Mouse (Mus musculus) Patski (cell line): ENCODE data around the gene Serf1. TPM values are rescaled to one million over a fixed set of nuclear protein-coding genes. Genes with fewer than 3 reads are reported as not detected.

Experiments
- ATAC-seq: fragments of 100-300 bp; one replicate; pipeline ENCODE4 v1.8.0; 2021
- CTCF ChIA-PET: fragments of 350-600 bp; sonication (Branson Sonifier 250); formaldehyde crosslinking; loops from one replicate; lab custom pipeline; 2022; ENCODE audit warnings: inconsistent platforms; lab: Charles Lee
- POLR2A ChIA-PET: fragments of 350-600 bp; sonication (Branson Sonifier 250); formaldehyde crosslinking; loops from one replicate; lab custom pipeline; 2022; ENCODE audit warnings: antibody characterized with exemption, inconsistent platforms; lab: Charles Lee
- DNase-seq: peaks from one replicate; pipeline ENCODE4 v3.0.0-alpha.2; 2011; ENCODE audit warnings: low read depth, low spot score
- H3K27me3 ChIP-seq: fragments of 371-371 bp; one replicate; pipeline ENCODE4 v1.5.1; 2021
- CTCF ChIP-seq: fragments of 100-300 bp; IDR thresholded peaks from one replicate; pipeline ENCODE4 v1.5.1; 2021
- in situ Hi-C: fragments of 300-500 bp; cut with MboI; formaldehyde crosslinking; loops from 3 replicates; pipeline ENCODE4 v1.11.1; 2018; ENCODE audit warnings: low pct_unique_long_range_greater_than_20kb, mixed read lengths
- polyA plus RNA-seq: library from polyadenylated mRNA; unstranded; gene quantifications from one replicate; pipeline ENCODE4 v1.2.3, GENCODE M21; 2021

Serf1 gene
- 32.3 TPM for polyA plus RNA-seq

- in situ Hi-C loops: no loop called here
- ATAC-seq: peak; percentile 72
- H3K27me3 ChIP-seq: no peaks in the 10 kb centered on the region
- no peak for TF ChIP-seq CTCF
- DNase-seq: no peak
- ChIA-PET CTCF (no interaction called here), POLR2A (interaction anchor here (1.5 kb wide), 1 partner anchor 16 kb away, joined by 6 read pairs; no protein-coding TSS in a partner anchor)
Measured at GRCm38 (mm10) chr13:100107652-100108472, at the start of gene Serf1. Gene Serf1 (plus strand): TSS chr13:100108012.

DNA sequence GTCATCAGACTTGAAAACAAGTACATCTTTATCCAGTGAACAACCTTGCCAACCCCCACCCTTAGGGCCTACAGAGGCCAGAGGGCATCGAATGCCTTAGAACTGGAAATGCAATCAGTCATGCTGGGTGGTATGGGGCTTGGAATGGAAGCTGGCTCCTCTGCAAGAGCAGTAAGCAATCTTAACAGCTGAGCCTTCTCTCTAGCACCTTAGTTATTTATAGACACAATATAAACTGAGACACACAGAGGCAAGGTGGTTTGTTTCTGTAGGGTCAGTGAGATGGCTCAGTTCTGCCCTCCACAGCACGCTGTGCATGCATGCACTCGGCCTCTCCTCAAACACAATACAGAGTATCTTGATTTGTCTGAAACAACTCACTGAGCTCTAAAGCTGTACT, 43.9 kb upstream of the Serf1 start:
- no peak for ATAC-seq
- TF ChIP-seq CTCF: no peak
- CTCF ChIA-PET: interaction anchor here (0.8 kb wide), 1 partner anchor 31 kb away, joined by 3 read pairs; no protein-coding TSS in a partner anchor
- H3K27me3 ChIP-seq: no peaks in the 10 kb centered on the region
- in situ Hi-C loops: no loop called here
- POLR2A ChIA-PET: no interaction called here
- DNase-seq: no peak

- in situ Hi-C loops: no loop called here
- ATAC-seq (no peak), DNase-seq (no peak)
- TF ChIP-seq CTCF: no peak
- ChIA-PET CTCF (interaction anchor here (1.4 to 1.7 kb wide), 2 partner anchors 17 to 33 kb away, joined by 3 read pairs; no protein-coding TSS in a partner anchor), POLR2A (no interaction called here)
- no peaks in the 10 kb centered on the region for H3K27me3 ChIP-seq
Measured at GRCm38 (mm10) chr13:100067821-100068220, 40.0 kb upstream of the Serf1 start.

DNA sequence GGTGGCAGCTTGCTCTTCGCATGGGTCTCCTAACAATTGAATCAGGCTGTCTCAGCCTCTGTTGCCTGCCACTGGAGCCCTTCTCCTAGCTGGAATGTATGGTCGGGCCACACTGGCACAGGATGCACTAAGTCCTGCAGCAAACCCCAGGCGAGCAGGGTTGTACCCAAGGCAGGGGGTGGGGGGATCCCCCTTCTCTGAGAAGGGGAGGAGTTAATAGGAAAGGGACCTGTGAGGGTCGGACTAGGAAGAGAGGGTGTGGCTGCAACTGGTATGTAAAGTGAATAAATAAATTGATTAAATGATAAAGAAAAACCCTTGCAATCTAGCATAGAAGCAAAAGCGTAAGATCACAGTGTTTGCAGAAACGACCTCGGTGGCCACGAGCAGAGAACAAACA, 36.3 kb upstream of the Serf1 start:
- no peaks in the 10 kb centered on the region for H3K27me3 ChIP-seq
- ATAC-seq (no peak), DNase-seq (no peak)
- POLR2A ChIA-PET: no interaction called here
- CTCF ChIA-PET: no interaction called here
- no peak for TF ChIP-seq CTCF
- in situ Hi-C loops: no loop called here

- ATAC-seq (no peak), DNase-seq (no peak)
- TF ChIP-seq CTCF: no peak
- no peaks in the 10 kb centered on the region for H3K27me3 ChIP-seq
- in situ Hi-C loops: loop anchor here (25.0 kb wide), 1 partner anchor 538 kb away; no protein-coding TSS in a partner anchor
- ChIA-PET CTCF (interaction anchor here (2.2 kb wide), 1 partner anchor 15 kb away, joined by 10 read pairs; no protein-coding TSS in a partner anchor), POLR2A (no interaction called here)
Measured at GRCm38 (mm10) chr13:100098808-100099207, 9.0 kb upstream of the Serf1 start.

DNA sequence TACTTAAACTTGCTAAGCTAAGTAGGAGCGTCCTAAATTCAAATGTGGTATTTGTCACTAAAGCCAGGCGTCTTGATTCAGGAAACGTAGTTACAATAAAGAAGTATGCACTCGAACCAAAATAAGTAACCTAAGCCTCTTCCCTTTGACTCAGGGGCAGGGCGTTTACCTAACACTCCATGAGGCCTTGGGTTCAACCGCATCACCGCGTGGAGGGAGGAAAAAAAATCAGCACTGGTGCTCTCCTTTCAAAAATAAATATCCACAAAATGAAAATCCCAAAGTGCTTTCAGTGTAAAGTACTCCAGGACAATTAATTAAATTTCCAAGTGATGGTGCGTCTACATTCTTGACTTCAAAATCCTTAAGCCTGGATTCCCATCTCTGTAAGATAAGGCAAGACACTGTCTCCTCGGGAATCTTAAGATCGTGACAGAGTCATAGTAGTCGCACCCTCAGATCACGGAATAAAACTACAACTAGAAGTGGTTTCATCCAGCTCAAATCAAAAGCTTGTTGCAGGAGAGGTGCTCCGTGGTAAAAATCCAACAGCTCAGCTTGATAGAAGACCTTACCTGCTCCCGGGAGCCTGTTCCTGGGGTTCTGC, 4.7 kb upstream of the Serf1 start:
- in situ Hi-C loops: no loop called here

GRCm38 (mm10) chr13:100103748-100104254, 4.0 kb upstream of the Serf1 start, which contains the start of gene Bdp1:
Gene Bdp1 (minus strand): TSS chr13:100104070.
- POLR2A ChIA-PET: no interaction called here
- ATAC-seq (peak; percentile 56), DNase-seq (peak; percentile 54)
- no peak for TF ChIP-seq CTCF
- H3K27me3 ChIP-seq: no peaks in the 10 kb centered on the region
- in situ Hi-C loops: no loop called here
- CTCF ChIA-PET: no interaction called here

More for the DNA sequence above, 4.7 kb upstream of the Serf1 start:
- DNase-seq: no peak
- no peak for ATAC-seq
- TF ChIP-seq CTCF: no peak
- ChIA-PET CTCF (no interaction called here), POLR2A (interaction anchor here (1.3 kb wide), 1 partner anchor 22 kb away, joined by 3 read pairs; no protein-coding TSS in a partner anchor)
- H3K27me3 ChIP-seq: no peaks in the 10 kb centered on the region

DNA sequence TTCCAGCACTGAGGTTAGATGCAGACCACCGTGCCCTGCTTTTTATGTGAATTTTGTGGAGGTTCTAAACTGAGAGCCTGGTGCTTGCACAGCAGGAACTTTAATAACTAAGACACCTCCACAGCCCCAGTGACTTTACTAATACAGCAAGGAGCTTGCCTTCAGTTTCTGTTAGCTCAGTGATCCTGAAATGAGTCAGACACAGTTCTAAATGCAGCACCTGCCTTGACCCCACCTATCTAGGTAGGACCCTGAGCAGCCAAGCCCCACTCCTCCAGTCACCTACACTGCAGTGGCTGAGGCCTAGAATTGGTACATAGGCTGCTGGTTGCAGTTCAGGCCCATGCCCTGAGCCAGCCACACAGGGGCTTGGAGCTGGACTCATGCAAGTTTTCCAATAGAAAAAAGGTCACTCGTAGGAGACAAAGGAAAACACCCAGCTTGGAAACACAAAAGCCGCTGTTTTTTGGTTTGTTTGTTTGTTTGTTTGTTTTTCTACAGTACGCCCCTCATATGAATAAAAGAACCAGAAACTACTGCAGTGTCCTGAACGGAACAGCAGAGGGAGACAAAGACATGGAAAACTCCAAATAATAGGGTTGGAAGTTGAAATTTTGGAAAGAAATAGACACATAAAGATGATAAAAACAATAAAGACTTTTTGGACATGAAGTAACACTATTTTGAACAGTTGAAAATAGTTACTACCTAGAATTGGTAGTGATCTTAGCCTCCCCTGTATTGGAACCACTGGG, 4.6 kb downstream of the Serf1 start:
- DNase-seq (no peak), ATAC-seq (no peak)
- no peak for TF ChIP-seq CTCF
- H3K27me3 ChIP-seq: no peaks in the 10 kb centered on the region
- in situ Hi-C loops: loop anchor here (10.0 kb wide), 1 partner anchor 352 kb away; no protein-coding TSS in a partner anchor
- POLR2A ChIA-PET: no interaction called here
- CTCF ChIA-PET: interaction anchor here (1.0 kb wide), 1 partner anchor 16 kb away, joined by 3 read pairs; no protein-coding TSS in a partner anchor

GRCm38 (mm10) chr13:100123970-100124369, 16.2 kb downstream of the Serf1 start:
- no peak for TF ChIP-seq CTCF
- CTCF ChIA-PET: no interaction called here
- H3K27me3 ChIP-seq: no peaks in the 10 kb centered on the region
- in situ Hi-C loops: no loop called here
- no peak for DNase-seq
- POLR2A ChIA-PET: interaction anchor here (0.8 kb wide), 1 partner anchor 16 kb away, joined by 6 read pairs; the partner anchor contains the start of gene Serf1
- no peak for ATAC-seq
